11 mouse cellular contexts compared by ENCODE assay signal in genomic region chr16:36530566-36531552, GRCm38 (mm10). TPM values are rescaled to one million over a fixed set of nuclear protein-coding genes. Genes with fewer than 3 reads are reported as not detected.
A peak's percentile ranks its signal among the peaks of the same experiment; 100 is the strongest.
DNase-seq lines count a peak whose midpoint lies in the region; ATAC-seq lines count a peak whose summit lies in the region.
"Had no signal": no experiment of that assay in that cellular context is flagged by ENCODE, and none has a peak within 500 bp of the region (broad histone marks: within the 10 kb centered on the region; RNA-seq: fewer than 3 reads in every experiment).

No protein-coding gene starts in this region.

- no peak overlapping the region for H3K9ac ChIP-seq in limb, embryonic 13.5 days
- H3K9ac ChIP-seq: forebrain, embryonic 13.5 days; liver, embryonic 14.5 days; neural tube, embryonic 12.5 days had no signal

- no peaks in the 10 kb centered on the region for H3K27me3 ChIP-seq in limb, embryonic 13.5 days
- H3K27me3 ChIP-seq: forebrain, embryonic 13.5 days; neural tube, embryonic 12.5 days had no signal

- no peak overlapping the region for H3K4me3 ChIP-seq in limb, embryonic 13.5 days
- H3K4me3 ChIP-seq: forebrain, embryonic 13.5 days; neural tube, embryonic 12.5 days had no signal

- intact Hi-C loops in left cerebral cortex, postnatal 14 days (cut with DNase I) = no loop called here
- intact Hi-C loops in left cerebral cortex, postnatal 4 days (cut with DNase I) = no loop called here

- H3K36me3 ChIP-seq in limb, embryonic 13.5 days = no peaks in the 10 kb centered on the region
- H3K36me3 ChIP-seq: neural tube, embryonic 12.5 days had no signal

- H3K4me2 ChIP-seq in limb, embryonic 13.5 days (replicated peaks) = no peak overlapping the region
- H3K4me2 ChIP-seq: forebrain, embryonic 13.5 days; neural tube, embryonic 12.5 days had no signal

- peak; percentile 4 to 33 for DNase-seq in left cerebral cortex, postnatal 14 days (ENCODE audit: low spot score in 2 of 2)
- DNase-seq in left cerebral cortex, postnatal 4 days = no peak
- DNase-seq in brain, adult 2 months (ENCODE audit: low read depth, low spot score) = peak; percentile 44
- DNase-seq in spleen, postnatal 14 days (ENCODE audit: low spot score in 2 of 2) = no peak
- DNase-seq in adipocyte (ENCODE audit: low spot score) = no peak
- DNase-seq in spleen, adult 12 weeks (ENCODE audit: low spot score) = no peak

- peaks cover 20% of the 10 kb centered on the region for H3K4me1 ChIP-seq in limb, embryonic 13.5 days
- H3K4me1 ChIP-seq: forebrain, embryonic 13.5 days; neural tube, embryonic 12.5 days had no signal

- WGBS in limb, embryonic 13.5 days = 45% methylated on average over 15 of the region's 15 CpGs

- H3K9me3 ChIP-seq in limb, embryonic 13.5 days = no peaks in the 10 kb centered on the region
- H3K9me3 ChIP-seq: forebrain, embryonic 13.5 days; neural tube, embryonic 12.5 days had no signal

- peak; percentile 73 for ATAC-seq in granulocyte monocyte progenitor cell, adult 5-6 weeks (replicated peaks; ENCODE audit: poor library complexity, severe bottlenecking)
- ATAC-seq in limb, embryonic 13.5 days (ENCODE audit: low FRiP score, low read depth) = peak; percentile 86
- ATAC-seq: forebrain, embryonic 13.5 days had no signal

- peak overlapping the region; percentile 61; the same call in 1 of the 2 replicates for H3K27ac ChIP-seq in limb, embryonic 13.5 days
- H3K27ac ChIP-seq: forebrain, embryonic 13.5 days; liver, embryonic 14.5 days; neural tube, embryonic 12.5 days had no signal

RNA-seq across cellular contexts. Expression of gene Casr, which starts 31.1 kb away (rescaled TPM):
- total RNA-seq in left cerebral cortex, postnatal 14 days (2021) = 1 to 10 TPM; 3.3 to 7.1 TPM
- 1 to 10 TPM; 1.2 to 2.2 TPM for total RNA-seq in left cerebral cortex, postnatal 4 days (2021)
- total RNA-seq in granulocyte monocyte progenitor cell, adult 5-6 weeks (2014; fragmentation: Nextera tagmentation) = not detected in 2 replicates
- not detected in 2 replicates for total RNA-seq in granulocyte monocyte progenitor cell, adult 5-6 weeks (2017)
- polyA plus RNA-seq in limb, embryonic 13.5 days (2015; fragmentation: Nextera tagmentation; extraction: Ambion mirVana) = 0.17 and 0.20 TPM in 2 replicates
- polyA plus RNA-seq: forebrain, embryonic 13.5 days; liver, embryonic 14.5 days; neural tube, embryonic 12.5 days had no signal

Comparison
In these comparisons a context has a peak if more than half of its experiments do, and no peak if none do; other contexts are left out.
1. DNase-seq: peak in left cerebral cortex, postnatal 14 days (2 of 2) and brain, adult 2 months (single experiment); none in left cerebral cortex, postnatal 4 days (single experiment), spleen, postnatal 14 days (0 of 2), adipocyte (single experiment) and spleen, adult 12 weeks (single experiment).